Mouse (Mus musculus) neural tube, embryonic 15.5 days (tissue): ENCODE measurements around the gene Dtx2. TPM values are rescaled to one million over a fixed set of nuclear protein-coding genes. Genes with fewer than 3 reads are reported as not detected.

Source experiments
- ATAC-seq: fragments of 200-750 bp; cut with Nextera tagmentation; 2 replicates; pipeline ENCODE4 v1.8.0; 2017; ENCODE audit warnings: mild to moderate bottlenecking, moderate TSS enrichment, moderate library complexity; ENCODE audit not compliant: low FRiP score
- H3K27ac ChIP-seq: fragments of 300-500 bp; sonication (generic); replicated peaks from 2 replicates; pipeline ENCODE4 v1.5.1; 2015; ENCODE audit warnings: mild to moderate bottlenecking, inconsistent platforms
- H3K27me3 ChIP-seq: fragments of 300-500 bp; sonication (generic); replicated peaks from 2 replicates; pipeline ENCODE4 v1.6.1; 2015; ENCODE audit warnings: inconsistent platforms
- H3K36me3 ChIP-seq: fragments of 300-500 bp; sonication (generic); 2 replicates; pipeline ENCODE4 v1.6.1; 2015; ENCODE audit warnings: inconsistent platforms
- H3K4me1 ChIP-seq: fragments of 300-500 bp; sonication (generic); 2 replicates; pipeline ENCODE4 v1.6.1; 2015; ENCODE audit warnings: inconsistent platforms
- H3K4me2 ChIP-seq: fragments of 300-500 bp; sonication (generic); 2 replicates; pipeline ENCODE4 v1.6.1; 2015; ENCODE audit warnings: inconsistent platforms, mild to moderate bottlenecking, moderate library complexity
- H3K4me3 ChIP-seq: fragments of 300-500 bp; sonication (generic); replicated peaks from 2 replicates; pipeline ENCODE4 v1.5.1; 2015; ENCODE audit warnings: mild to moderate bottlenecking, inconsistent platforms
- H3K9ac ChIP-seq: fragments of 300-500 bp; sonication (generic); replicated peaks from 2 replicates; pipeline ENCODE4 v1.6.1; 2015; ENCODE audit warnings: mild to moderate bottlenecking, inconsistent platforms
- H3K9me3 ChIP-seq: fragments of 300-500 bp; sonication (generic); replicated peaks from 2 replicates; pipeline ENCODE4 v1.6.1; 2016; ENCODE audit warnings: inconsistent platforms
- WGBS: fragments of 180-500 bp; shearing (Covaris S2); methylation state at CpG from one replicate; pipeline ENCODE4 v1.1.7; 2015; ENCODE audit warnings: mixed read lengths; 5-methylcytosine and 5-hydroxymethylcytosine counted together
- polyA plus RNA-seq: library from polyadenylated mRNA; unstranded; fragments of >200 nt; fragmentation: Nextera tagmentation; extraction: Ambion mirVana; gene quantifications from 2 replicates; pipeline ENCODE4 v1.2.1, GENCODE M21; 2015

Gene Dtx2
- polyA plus RNA-seq, 1 experiment from 2014 or later: 22.5 TPM

DNA sequence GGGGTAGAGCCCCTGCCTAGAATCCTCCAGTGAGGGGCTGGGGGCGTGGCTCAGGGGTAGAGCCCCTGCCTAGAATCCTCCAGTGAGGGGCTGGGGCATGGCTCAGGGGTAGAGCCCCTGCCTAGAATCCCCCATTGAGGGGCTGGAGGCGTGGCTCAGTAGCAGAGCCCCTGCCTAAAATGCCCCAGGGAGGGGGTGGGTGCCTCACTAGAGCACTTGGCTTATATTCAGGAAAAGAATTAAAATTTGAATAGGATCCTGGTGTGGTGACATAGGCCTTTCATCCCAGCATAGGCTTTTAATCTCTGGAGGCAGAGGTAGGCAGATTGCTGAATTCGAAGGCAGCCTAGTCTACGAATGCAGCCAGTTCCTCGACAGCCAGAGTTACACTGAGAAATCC is 15.2 kb upstream of the Dtx2 start:
- Histone ChIP-seq H3K9ac (no peak overlapping the region), H3K4me3 (no peak overlapping the region), H3K4me2 (no peak overlapping the region), H3K9me3 (no peaks in the 10 kb centered on the region), H3K4me1 (no peaks in the 10 kb centered on the region), H3K36me3 (no peaks in the 10 kb centered on the region), H3K27me3 (0 out of 2 replicates have a peak, but pooled peaks cover 3% of the 10 kb centered on the region), H3K27ac (no peak overlapping the region)
- 80% methylated on average over 5 of the region's 5 CpGs for WGBS
- ATAC-seq: no peak

GRCm38 (mm10) chr5:135979904-135980303 is 14.7 kb upstream of the Dtx2 start, which contains the start of gene Zp3:
Gene Zp3, plus strand, starts transcription at chr5:135980099.
- ATAC-seq: no peak
- WGBS: 66% methylated on average over 8 of the region's 8 CpGs

GRCm38 (mm10) chr5:135982398-135982797 is 12.2 kb upstream of the Dtx2 start:
- Histone ChIP-seq H3K27me3 (0 out of 2 replicates have a peak, but pooled peaks cover 3% of the 10 kb centered on the region), H3K9ac (no peak overlapping the region), H3K36me3 (no peaks in the 10 kb centered on the region), H3K9me3 (no peaks in the 10 kb centered on the region), H3K4me3 (no peak overlapping the region), H3K27ac (no peak overlapping the region), H3K4me1 (no peaks in the 10 kb centered on the region), H3K4me2 (no peak overlapping the region)
- WGBS: 38% methylated on average over 6 of the region's 6 CpGs
- ATAC-seq: no peak

More at GRCm38 (mm10) chr5:135979904-135980303, 14.7 kb upstream of the Dtx2 start, which contains the start of gene Zp3:
- Histone ChIP-seq H3K9ac (no peak within 1 kb of the TSS), H3K4me2 (no peak within 1 kb of the TSS), H3K27me3 (0 out of 2 replicates have a peak, but pooled peaks cover 3% of the 10 kb centered on the region), H3K36me3 (no peaks in the 10 kb centered on the region), H3K9me3 (no peaks in the 10 kb centered on the region), H3K27ac (no peak within 1 kb of the TSS), H3K4me3 (no peak within 1 kb of the TSS), H3K4me1 (no peaks in the 10 kb centered on the region)

- WGBS: 65% methylated on average over 6 of the region's 6 CpGs
- no peak overlapping the region for H3K27ac ChIP-seq
- no peak overlapping the region for H3K9ac ChIP-seq
- H3K27me3 ChIP-seq: 0 out of 2 replicates have a peak, but pooled peaks cover 3% of the 10 kb centered on the region
- no peak overlapping the region for H3K4me2 ChIP-seq
- H3K4me1 ChIP-seq: no peaks in the 10 kb centered on the region
- H3K36me3 ChIP-seq: no peaks in the 10 kb centered on the region
- no peaks in the 10 kb centered on the region for H3K9me3 ChIP-seq
- H3K4me3 ChIP-seq: no peak overlapping the region
- ATAC-seq: no peak
Observed at GRCm38 (mm10) chr5:135984546-135985044, 10.0 kb upstream of the Dtx2 start.

DNA sequence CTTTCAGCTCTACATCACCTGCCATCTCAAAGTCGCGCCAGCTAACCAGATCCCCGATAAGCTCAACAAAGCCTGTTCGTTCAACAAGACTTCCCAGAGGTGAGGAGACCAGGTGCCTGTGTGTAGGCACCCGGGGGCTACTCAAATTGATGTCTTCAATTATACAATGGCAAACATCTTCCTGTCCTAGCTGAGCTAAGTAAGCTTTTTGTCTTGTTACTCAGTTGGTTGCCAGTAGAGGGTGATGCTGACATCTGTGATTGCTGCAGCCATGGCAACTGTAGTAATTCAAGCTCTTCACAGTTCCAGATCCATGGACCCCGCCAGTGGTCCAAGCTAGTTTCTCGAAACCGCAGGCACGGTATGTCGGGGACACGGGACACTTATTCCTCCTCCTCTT is 7.4 kb upstream of the Dtx2 start:
- no peak overlapping the region for H3K4me3 ChIP-seq
- H3K9ac ChIP-seq: no peak overlapping the region
- WGBS: 57% methylated on average over 11 of the region's 11 CpGs
- H3K4me1 ChIP-seq: no peaks in the 10 kb centered on the region
- no peaks in the 10 kb centered on the region for H3K36me3 ChIP-seq
- 0 out of 2 replicates have a peak, but pooled peaks cover 3% of the 10 kb centered on the region for H3K27me3 ChIP-seq
- H3K9me3 ChIP-seq: no peaks in the 10 kb centered on the region
- H3K4me2 ChIP-seq: no peak overlapping the region
- no peak for ATAC-seq
- no peak overlapping the region for H3K27ac ChIP-seq

- no peak overlapping the region for H3K9ac ChIP-seq
- H3K4me2 ChIP-seq: no peak overlapping the region
- no peaks in the 10 kb centered on the region for H3K9me3 ChIP-seq
- peaks cover 5% of the 10 kb centered on the region for H3K4me1 ChIP-seq
- 81% methylated on average over 5 of the region's 5 CpGs for WGBS
- no peaks in the 10 kb centered on the region for H3K27me3 ChIP-seq
- no peak overlapping the region for H3K27ac ChIP-seq
- no peaks in the 10 kb centered on the region for H3K36me3 ChIP-seq
- no peak for ATAC-seq
- no peak overlapping the region for H3K4me3 ChIP-seq
Observed at GRCm38 (mm10) chr5:135990601-135991000, 4.0 kb upstream of the Dtx2 start.

- Histone ChIP-seq H3K4me2 (no peak overlapping the region), H3K9ac (no peak overlapping the region), H3K4me1 (peaks cover 26% of the 10 kb centered on the region), H3K9me3 (no peaks in the 10 kb centered on the region), H3K27ac (no peak overlapping the region), H3K4me3 (no peak overlapping the region), H3K27me3 (no peaks in the 10 kb centered on the region), H3K36me3 (peaks cover 15% of the 10 kb centered on the region)
- no peak for ATAC-seq
- 58% methylated on average over 5 of the region's 5 CpGs for WGBS
Observed at GRCm38 (mm10) chr5:135993381-135993965, 1.1 kb upstream of the Dtx2 start.

- Histone ChIP-seq H3K4me3 (peak overlapping the region; percentile 80; the same call in 1 of the 2 replicates), H3K9me3 (no peaks in the 10 kb centered on the region), H3K27ac (no peak overlapping the region), H3K4me2 (0 out of 2 replicates have a peak overlapping the region, but pooled peaks have one; percentile 72), H3K36me3 (peaks cover 23% of the 10 kb centered on the region), H3K27me3 (no peaks in the 10 kb centered on the region), H3K4me1 (peaks cover 26% of the 10 kb centered on the region), H3K9ac (no peak overlapping the region)
- peak; percentile 9; the same call in 1 of the 2 replicates for ATAC-seq
- WGBS: 66% methylated on average over 8 of the region's 8 CpGs
Observed at GRCm38 (mm10) chr5:135994335-135994724, 270 bp upstream of the Dtx2 start.

DNA sequence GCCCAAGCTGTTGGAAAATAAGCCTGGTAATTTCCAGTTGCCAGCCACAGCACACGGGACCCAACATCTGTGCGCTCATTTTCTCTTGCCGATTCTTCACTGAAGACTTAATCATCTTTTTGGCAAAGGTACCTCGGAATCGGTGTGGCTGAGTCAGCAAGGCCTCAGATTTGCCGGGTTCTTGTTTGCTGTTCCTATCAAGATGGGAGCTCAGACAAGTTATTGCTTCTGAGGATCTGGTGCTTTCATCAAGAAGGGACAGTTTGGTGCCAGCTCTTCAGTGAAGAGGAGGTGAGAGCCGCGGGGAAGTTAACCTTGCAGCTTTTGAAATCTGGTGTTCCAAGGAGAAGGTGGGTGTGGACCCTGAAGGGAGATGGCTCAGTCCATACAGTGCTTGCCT is 1.6 kb downstream of the Dtx2 start:
- ATAC-seq: no peak
- Histone ChIP-seq H3K4me3 (peak overlapping the region; percentile 80; the same call in 1 of the 2 replicates), H3K36me3 (peaks cover 28% of the 10 kb centered on the region), H3K9me3 (no peaks in the 10 kb centered on the region), H3K4me2 (peak overlapping the region; percentile 72), H3K4me1 (peaks cover 26% of the 10 kb centered on the region), H3K9ac (peak overlapping the region; percentile 17), H3K27me3 (no peaks in the 10 kb centered on the region), H3K27ac (no peak overlapping the region)
- WGBS: 85% methylated on average over 8 of the region's 8 CpGs

DNA sequence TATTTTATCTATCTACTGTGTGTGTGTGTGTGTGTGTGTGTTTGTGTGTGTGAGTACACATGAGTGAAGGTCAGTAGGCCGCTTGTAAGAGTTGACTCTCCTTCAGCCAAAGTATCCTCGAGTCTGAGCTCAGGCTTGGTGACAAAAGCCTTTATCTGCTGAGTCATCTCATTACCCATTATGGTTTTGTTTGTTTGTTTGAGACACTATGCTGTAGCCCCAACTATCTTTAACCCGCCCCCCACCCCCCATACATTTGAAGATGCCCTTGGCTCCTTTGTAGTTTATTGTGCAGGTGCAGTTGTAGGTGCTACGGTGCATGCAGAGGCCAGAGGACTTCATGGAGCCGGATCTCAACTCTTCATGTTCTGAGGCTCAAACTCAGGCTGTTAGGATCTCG is 6.6 kb downstream of the Dtx2 start:
- 95% methylated on average over 6 of the region's 6 CpGs for WGBS
- H3K4me1 ChIP-seq: peaks cover 23% of the 10 kb centered on the region
- H3K4me3 ChIP-seq: no peak overlapping the region
- no peak overlapping the region for H3K9ac ChIP-seq
- no peak for ATAC-seq
- peaks cover 33% of the 10 kb centered on the region for H3K36me3 ChIP-seq
- no peaks in the 10 kb centered on the region for H3K9me3 ChIP-seq
- no peak overlapping the region for H3K4me2 ChIP-seq
- H3K27ac ChIP-seq: no peak overlapping the region
- no peaks in the 10 kb centered on the region for H3K27me3 ChIP-seq

GRCm38 (mm10) chr5:136002325-136002724 is 7.7 kb downstream of the Dtx2 start:
- peaks cover 12% of the 10 kb centered on the region; the same call in 1 of the 2 replicates for H3K4me1 ChIP-seq
- ATAC-seq: no peak
- H3K4me3 ChIP-seq: no peak overlapping the region
- H3K36me3 ChIP-seq: peaks cover 28% of the 10 kb centered on the region
- H3K4me2 ChIP-seq: no peak overlapping the region
- no peak overlapping the region for H3K9ac ChIP-seq
- H3K27ac ChIP-seq: no peak overlapping the region
- H3K27me3 ChIP-seq: no peaks in the 10 kb centered on the region
- H3K9me3 ChIP-seq: no peaks in the 10 kb centered on the region
- WGBS: 88% methylated on average over 2 of the region's 2 CpGs

DNA sequence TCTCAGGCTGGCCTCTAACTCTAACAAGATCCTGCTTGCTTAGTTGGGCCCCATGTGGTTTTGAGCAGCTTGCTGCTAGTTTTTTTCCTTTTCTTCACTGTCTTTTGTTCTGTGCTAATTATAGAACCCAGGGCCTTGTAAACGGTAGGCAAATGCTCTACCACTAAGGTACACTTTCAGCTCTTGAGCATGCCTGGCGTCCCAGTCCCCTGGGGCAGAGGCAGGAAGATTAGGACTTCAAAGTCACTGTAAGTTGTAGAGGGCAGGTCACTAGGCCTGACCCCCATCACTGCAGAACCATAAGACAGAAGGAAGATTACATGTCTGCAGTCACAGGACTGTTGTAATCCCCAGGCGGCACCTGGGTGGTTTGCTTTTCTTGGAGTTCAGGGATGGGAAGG is 8.2 kb downstream of the Dtx2 start:
- no peak for ATAC-seq
- Histone ChIP-seq H3K27ac (no peak overlapping the region), H3K4me2 (no peak overlapping the region), H3K27me3 (no peaks in the 10 kb centered on the region), H3K36me3 (peaks cover 24% of the 10 kb centered on the region), H3K4me3 (no peak overlapping the region), H3K4me1 (peaks cover 9% of the 10 kb centered on the region; the same call in 1 of the 2 replicates), H3K9me3 (no peaks in the 10 kb centered on the region), H3K9ac (no peak overlapping the region)
- WGBS: 32% methylated on average over 3 of the region's 3 CpGs
